Mouse (Mus musculus) spleen, postnatal 4 days (tissue): Measurements from ENCODE around the gene Gla.

ENCODE experiments used
- DNase-seq, 2 experiments: peaks; one replicate each; pipeline ENCODE4 v3.0.0; 2022; ENCODE audit warnings: low spot score in 2 of 2

The Gla gene

DNA sequence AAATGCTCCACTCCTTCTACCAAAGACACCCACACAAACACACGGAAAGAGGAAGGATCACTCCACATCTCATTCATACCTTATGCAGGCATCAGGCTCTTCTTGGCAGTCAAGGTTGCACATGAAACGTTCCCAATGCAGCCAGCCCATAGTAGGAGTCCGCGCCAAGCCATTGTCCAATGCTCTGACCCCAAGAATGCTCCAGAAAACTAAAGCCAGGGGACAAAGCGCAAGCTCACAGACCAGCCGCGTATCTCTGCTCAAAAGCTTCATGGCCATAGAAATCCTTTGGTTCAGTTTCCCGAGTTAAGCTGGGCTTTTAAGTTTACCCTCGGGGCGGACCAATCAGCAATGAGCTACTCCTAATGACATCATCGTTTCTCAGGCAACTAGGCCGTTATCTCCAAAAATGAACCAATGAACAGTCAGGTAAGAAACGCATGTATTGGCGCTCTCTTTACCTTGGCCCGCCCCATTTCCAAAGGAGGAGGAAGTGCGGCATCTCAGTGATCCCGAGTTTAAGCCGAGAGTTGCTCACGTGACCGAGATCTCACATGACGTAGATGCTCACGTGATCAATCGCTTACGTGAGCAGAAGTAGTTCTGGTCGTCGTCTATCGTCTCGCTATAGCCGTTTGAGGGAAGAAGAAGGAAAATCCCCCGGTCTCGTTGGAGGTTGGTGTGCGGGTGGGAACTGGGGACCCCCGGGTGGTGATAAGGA, at the start of gene Gla, which contains the start of gene Hnrnph2:
Gla (minus strand) TSS at position 467 of the 721 bp plus-strand sequence.
Hnrnph2 (plus strand) TSS at position 521 of the 721 bp plus-strand sequence.
- peak; percentile 84 to 85 for DNase-seq

DNA sequence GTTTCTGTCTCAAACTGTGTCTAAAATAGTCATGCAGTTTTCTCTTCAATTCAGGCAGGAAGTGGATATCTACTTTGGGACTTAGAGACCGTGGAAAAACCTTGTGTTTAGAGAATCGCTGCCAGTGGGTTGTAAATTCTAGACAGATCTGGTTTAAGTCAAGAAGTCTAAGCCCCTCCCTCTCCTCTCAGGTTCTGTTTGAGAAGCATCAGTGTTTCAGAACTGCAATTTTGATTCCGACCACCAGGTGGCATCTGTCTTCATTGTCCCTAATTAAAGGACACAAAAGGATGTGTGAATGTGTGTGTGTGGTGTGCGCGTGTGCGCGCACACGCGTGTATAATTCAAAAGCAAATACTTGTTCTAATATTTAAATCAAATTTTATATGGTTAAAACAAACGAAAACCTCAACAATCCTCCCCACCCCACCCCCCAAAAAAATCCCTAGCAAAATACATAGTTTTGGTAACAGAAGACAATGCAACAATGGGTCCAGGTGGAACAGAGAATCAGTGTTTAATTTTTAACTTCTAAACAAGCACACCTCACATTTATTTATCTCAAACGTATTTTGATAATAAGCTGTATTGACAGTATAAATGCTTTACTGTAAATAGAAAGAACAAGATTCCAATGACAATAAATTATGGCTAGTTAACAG, 47.2 kb upstream of the Gla start:
- DNase-seq, result peak; percentile 59 to 81

DNA sequence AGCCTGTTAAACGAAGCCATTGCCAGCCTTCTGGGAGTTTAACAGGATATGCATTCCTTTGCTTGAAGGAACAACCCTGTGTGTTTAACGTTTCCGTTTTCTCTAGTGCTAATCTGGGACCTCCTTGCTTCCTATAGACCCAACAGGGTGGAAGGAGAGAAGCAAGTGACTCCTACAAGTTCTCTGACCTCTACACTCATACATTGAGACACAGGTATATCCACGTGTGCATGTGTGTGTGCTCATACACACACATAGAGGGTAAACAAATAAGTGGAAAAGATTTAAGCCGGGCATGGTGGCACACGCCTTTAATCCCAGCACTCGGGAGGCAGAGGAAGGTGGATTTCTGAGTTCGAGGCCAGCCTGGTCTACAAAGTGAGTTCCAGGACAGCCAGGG, 46.5 kb upstream of the Gla start:
- DNase-seq, result no peak

DNA sequence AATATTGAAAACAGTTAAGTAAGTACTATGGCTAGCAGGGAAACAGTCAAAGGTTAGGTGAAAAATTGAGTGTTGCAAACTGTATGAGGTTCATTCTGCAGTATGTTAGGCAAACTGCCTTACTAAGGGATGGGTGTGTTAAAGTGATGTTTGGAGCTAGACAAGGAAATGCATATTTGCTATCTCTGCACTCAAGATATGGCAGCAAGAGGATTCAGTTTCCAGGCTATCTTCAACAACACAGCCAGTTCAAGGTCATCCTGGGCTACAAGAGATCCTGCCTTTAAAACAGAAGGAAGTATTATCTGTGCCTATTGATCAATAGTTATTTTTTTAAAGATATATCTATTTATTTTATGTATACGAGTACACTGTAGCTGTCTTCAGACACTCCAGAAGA, 45.4 kb upstream of the Gla start:
- no peak for DNase-seq

DNA sequence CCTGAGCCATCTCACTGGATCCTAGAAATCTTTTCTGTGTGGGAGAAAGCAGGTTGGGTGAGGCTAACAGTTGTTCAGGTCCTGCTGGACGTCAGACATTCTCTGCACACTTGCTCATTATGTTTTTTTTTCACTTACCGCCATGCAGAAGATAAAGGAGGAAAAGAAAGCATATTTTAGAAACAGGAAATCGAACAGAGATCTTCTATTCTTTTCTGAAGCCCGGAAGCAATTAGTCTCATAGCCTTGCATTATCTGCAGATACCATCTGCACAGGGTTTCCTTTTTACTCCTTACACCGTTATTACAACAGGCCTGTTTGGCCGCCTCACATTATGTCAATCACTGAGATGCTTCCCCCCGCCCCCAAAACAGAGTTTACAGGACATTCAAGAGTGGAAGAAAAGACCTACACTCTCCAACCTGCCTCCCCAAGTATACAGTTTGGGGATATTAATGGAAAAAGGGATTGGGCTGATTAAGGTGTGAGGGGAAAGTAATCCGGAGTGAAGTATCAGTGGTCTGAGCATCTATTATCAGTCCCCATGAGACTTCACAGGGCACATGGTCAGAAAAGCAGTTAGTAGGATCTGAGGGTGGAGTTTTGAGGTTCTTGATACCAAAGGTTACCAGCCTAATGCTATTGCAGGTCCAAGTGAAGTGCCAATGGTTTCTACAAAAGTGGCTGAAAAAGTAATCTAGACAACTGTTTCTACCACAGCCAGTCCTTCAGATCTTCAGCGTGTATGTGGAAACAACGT, 40.3 kb upstream of the Gla start:
- DNase-seq, result no peak

DNA sequence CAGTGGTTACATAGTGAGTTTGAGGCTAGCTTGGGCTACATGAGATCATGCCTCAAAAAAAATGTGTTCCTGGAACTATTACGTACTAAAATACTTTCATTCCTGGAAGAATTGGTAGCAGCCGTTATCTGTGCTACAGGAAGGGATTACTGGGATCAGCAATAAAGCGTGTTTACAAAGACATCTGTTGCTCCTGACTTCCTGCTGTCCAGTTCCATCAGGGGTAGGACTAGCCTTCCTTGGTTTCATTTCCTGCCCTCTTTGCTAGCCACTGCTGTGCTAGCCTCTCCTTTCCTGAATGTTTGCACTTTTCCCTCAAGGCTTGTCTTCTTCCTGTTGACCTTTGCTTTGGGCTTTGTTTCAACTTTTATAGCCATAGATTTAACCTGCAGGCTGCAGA, 34.9 kb upstream of the Gla start:
- DNase-seq, result no peak

DNA sequence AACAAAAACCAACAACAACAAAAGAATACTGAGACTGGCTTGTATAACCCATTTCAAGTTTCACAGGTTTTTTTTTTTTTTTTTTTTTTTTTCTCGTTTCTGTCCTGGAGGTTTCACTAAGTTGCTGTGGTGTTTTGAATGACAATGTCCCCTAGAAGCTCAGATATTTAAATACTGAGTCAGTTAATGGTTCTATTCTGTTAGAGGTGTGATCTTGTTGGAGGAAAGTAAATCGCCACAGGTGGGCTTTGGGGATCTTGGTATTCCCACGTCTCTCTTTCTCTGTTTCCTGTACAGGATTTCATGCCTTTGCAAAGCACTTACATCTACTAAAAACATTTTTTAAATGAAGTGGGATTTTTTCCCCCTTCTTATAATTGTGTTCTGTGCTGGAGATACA, 34.2 kb upstream of the Gla start:
- no peak for DNase-seq

DNA sequence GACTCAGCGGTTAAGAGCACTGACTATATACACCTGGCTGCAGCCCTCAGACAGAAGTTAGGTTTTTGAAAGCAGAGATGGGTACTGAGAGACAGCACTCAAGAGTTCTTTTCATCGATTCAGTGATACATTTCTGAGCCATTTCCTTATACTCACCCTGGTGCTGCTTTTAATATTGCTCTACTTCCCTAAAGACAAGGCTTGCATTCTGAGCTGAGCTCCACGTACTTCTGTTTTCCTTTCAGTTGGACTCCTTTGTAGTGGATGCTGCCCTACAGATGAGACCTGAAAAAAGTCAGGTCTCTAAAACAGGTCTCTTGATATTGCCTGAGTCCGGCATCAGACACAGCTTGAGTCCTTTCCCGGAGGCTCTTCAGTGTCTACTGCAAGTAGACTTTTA, 31.8 kb upstream of the Gla start:
- no peak for DNase-seq

DNA sequence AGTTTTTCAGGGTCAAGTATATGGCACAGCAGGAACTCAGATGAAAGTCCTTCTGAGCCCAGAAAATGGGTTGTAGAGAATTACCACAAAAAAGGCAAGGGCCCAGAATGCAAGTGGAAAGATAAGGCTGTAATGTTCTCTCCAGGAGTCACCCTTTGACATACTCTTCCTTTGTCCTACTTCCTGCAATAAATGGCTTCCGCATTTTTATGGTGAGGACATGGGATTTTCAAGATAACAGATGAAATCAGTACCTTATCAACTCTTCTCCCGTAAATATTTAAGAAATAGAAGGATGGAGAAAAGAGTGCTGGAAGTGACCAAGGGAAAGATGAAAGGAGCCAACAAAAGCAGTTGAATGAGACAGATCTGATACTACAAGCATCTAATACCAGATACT, 27.3 kb upstream of the Gla start:
- DNase-seq, result no peak

DNA sequence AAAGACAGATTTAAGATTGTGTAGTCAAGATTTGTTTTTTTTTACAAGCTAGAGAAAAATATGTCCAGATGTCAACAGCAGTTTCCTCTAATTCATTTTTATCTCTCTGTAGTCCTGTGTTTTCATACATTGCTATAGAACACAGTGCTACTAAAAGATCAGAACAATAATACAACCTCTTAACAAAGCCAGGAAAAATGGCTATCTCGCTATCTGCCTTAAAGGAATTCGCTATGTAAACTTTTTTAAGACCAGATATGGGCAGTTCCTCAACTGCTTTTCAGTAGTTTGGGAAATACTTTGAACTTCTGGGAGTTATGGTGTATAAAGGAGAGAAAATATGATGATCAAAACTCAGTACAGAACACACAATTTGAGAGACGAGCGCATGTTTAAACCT, 22.4 kb upstream of the Gla start:
- no peak for DNase-seq

DNA sequence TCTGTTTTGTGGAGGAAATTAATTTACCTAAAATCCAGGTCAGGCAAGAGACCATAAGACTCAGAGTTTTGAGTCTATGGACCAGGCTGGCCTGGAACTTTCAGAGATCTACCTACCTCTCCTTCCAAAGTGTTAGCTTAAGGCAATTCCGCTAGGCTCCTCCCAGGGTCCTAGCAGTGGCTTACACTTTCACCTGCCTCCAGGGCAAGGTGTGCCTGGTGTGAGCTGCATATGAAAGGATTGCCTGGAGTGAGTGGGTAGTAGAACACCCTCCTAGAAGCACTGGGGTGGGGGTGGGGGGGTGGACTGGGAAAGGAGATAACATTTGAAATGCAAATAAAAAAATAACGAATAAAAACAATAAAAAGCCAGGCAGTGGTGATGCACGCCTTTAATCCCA, 20.8 kb upstream of the Gla start:
- DNase-seq, result no peak

DNA sequence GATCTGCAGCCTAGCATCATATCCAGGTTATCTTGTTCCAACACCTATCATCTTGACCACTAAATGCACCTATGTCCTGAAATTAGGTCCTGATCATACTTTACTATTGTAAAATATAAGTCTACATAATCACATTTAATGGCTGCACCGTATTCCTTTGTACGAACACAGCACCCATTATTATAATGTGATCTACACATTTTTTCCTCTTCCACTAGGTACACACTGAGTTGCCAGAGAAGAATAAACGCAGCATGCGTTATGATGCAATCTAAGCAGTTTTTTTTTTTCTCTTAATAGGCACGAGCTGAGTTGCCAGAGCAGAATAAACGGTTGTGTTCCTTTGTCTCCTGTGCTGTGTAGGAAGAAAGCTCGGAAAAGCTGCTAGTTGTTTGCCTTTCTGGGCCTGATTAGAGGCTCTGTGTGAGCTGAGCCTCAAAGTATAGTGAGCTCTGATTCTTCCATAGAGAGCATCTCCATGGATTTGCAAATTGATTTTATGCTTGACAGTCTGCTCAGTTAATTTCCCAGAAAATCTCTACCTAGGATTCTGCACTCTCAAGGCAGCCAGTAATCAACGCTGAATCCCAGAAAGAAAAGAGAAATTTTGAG, 19.4 kb upstream of the Gla start:
- DNase-seq, result no peak

DNA sequence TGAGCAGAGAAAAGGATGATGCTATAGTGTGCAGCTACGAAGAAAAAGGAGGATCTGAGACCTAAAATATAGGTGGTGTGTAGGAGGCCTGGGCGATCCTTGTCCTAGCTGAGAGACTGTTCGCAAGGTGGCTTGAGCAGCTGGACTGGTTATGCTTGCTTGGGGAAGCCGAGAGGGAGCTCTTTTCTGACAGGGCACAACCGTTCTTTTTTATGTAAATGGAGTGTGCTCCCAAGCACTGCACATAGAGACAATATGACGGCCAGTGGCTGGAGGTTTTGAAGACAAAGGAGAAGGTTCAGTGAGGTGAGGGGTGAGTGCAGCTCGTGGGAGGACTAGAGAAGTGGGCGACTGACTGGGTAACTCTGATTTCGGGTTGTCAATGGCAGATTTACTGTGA, 18.8 kb upstream of the Gla start:
- no peak for DNase-seq

DNA sequence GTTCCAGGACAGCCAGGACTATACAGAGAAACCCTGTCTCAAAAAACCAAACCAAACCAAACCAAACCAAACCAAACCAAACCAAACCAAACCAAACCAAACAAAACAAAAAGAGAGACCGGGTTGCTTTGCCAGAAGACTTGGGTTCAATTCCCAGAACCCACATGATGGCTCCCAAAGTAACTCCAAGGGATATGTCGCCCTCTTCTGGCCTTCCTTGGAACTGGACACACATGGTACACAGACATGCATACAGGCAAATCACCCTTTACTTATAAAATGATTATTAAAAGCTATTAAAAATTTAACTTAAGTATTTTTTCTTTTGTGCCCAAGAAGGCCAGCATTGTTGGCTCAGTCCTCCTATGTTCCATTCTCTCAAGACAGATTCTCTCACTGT, 13.4 kb upstream of the Gla start:
- peak; percentile 33 to 69 for DNase-seq

DNA sequence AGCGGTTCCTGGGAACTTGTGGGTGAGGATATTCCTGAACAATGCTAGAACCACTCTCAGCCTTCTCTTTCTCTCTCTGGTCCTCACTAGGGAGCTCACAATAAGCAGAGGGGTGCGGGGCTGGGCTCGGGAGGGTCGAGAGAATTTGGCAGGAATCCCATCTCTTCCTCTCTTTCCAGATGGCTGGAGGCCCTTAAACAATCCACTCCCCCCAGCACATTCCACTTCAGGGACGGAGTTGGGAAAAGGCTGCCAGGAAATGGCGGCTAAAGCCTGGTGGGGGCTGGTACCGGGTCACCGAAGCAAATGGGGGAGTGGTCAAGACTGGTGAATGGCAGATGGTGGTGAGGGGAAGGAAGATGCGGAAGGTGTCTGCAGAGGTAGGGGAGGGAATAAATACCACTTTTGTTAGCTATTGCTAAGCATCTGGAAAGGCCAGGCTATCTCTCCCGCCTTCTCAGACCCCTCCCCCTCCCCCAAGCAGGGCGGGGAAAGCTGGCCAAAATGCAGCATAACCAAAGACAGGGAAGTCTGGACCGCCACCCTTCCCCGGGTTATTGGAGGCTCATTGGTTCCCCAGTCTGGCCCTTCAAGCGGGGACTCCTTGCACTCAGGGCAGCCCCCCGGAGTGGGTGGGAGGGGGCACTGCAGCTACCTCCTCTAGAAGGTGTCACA, 11.5 kb upstream of the Gla start:
- DNase-seq, result peak; percentile 27 to 70

DNA sequence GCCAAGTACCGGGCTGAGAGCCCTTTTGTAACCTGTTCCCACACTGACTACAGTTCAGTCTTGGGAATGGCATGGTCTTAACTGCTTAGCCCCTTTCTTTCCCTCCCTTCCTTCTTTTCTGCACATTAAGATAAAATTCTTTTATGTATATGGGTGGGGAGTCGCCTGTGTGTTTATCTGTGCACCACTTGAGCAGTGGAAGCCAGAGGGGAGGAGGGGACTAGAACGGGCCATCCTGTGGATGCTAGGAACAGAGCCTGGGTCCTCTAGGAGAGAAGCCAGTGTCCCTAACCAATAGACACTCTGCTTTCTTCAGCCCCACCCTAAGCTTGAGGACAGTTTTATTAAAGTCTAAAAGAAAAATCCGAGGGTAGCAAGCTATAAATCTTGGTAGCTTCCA, 10.1 kb upstream of the Gla start:
- DNase-seq, result no peak

DNA sequence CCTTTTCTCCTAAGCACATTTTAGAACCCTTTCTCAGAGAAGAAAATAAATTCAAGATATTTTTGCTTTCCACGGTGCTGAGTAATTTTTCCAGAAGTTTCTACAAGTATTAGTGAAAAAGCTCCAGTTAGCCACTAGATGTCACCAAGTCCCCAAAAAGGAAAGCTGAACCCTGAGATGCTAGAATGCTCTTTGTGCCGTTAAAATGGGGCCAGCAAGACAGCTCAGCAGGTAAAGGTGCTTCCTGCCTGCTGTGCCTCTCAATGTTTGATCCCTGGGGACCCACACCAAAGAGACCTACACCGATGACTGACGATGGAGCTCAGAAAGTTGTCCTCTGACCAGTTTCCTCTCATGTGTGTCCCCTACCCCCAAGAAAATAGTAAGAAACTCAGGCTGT, 8.5 kb upstream of the Gla start:
- DNase-seq, result no peak

DNA sequence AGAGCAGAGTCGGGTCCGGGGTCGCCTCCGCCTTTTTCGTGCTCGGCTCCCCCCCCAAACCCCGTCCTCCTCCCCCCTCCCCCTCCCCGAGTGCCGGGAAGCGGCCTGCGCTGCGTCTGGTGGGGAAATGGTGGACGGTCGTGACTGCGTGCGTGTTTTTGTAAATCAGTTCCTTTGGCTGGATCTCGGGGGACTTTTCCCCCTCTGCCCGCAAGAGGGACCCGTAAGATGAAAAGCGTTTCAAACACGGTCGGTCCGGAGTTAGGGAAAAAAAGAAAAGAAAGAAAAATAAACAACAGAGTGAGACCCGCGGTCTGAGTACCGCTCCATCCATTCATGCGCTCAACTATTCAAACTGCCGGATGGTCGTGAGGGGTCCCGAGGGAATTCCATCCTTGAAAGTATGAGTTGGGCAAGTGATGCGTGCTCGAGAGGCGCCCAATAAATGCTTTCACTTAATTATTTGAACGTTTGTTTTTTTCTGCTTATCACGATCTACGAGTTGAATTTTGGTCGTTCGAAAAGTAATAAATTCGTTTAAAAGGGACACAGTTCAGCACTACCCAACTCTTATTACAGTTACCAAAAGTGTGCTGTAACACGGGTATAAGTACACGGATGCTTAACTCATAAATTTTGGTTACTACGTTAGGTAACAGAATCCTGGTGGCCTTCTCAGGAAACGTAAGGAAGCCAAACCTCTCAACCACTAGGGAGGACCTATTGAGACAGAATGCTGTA, 625 bp upstream of the Gla start:
- DNase-seq, result no peak

DNA sequence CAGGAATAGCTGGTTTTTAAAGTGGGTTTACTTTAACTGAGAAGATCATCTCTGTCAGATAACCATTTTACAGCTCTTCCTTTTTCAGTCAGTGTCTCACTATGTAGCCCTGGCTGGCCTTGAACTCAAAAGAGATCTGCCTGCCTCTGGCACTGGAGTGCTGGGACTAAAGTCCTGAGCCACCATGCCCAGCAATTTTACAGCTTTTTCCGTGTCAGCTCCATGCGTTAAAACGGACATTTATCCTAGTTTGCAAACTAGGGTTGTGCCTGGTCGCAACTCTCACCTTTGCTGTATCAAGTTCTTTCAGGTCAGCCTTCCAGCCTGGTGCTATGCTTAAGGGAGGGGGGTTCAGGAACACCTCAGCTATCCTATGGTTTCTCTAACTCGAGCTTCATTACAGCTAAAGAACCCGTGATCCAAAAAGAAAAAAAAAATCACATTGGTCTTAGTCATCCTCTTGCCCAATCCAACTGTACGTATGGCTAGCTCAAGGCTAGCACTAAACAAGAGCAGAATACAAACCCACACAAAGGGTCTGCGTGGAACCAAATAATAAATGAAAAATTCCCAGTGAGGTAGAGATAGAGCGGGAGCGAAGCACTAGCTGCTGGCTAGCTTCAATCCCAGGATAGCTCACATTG, 881 bp downstream of the Gla start:
- no peak for DNase-seq

DNA sequence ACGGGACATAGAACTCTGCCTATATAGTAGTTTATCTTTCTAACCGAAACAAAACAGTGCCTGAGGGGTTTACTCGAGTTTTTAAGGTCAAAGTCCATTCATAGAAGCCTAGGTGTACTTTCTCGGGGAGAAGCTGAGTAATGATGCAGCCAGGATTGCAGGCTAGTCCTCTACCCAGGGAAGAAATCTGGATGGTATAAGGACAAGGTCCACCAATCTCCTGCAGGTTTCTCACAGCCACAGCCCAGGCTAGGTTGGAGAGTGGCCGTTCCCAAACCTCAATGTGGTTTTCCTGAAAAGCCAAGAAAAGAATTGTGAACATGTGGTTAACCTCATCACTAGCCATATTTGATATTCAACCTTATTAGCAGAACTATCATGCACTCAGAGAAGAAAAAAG, 11.1 kb downstream of the Gla start:
- no peak for DNase-seq

DNA sequence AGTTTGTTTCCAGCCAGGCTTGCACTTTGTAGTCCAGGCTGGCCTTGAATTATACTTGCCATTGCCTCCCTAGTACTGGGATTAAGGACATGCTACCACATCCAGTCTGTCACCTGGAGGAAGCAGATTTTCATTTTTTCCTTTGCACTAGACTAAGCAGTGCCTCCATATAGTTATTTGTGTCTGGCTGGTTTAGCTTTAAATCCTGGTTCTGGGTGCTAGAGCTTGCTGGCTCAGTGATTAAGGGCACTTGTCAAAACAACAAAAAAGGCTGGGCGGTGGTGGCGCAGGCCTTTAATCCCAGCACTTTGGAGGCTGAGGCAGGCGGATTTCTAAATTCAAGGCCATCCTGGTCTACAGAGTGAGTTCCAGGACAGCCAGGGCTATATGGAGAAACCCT, 11.9 kb downstream of the Gla start:
- DNase-seq, result no peak
